Mouse (Mus musculus) lung, postnatal 25 days (tissue): ENCODE measurements around the gene Cdc14b.
A peak's percentile ranks its signal among the peaks of the same experiment; 100 is the strongest.

ENCODE experiments used
- DNase-seq: peaks from one replicate; pipeline ENCODE4 v3.0.0; 2022; ENCODE audit warnings: low spot score

Cdc14b gene

GRCm38 (mm10) chr13:64178746-64179652 lies 96.1 kb downstream of the Cdc14b start:
- DNase-seq: no peak

- no peak for DNase-seq
Measured at GRCm38 (mm10) chr13:64178000-64178399, 97.1 kb downstream of the Cdc14b start.

GRCm38 (mm10) chr13:64169746-64170145 lies 105.3 kb downstream of the Cdc14b start:
- DNase-seq: no peak

- no peak for DNase-seq
Measured at GRCm38 (mm10) chr13:64163147-64163715, 111.9 kb downstream of the Cdc14b start.

GRCm38 (mm10) chr13:64162626-64163025 lies 112.5 kb downstream of the Cdc14b start:
- DNase-seq: no peak

GRCm38 (mm10) chr13:64161916-64162611 lies 113.0 kb downstream of the Cdc14b start:
- no peak for DNase-seq

- DNase-seq: peak; percentile 99
Measured at GRCm38 (mm10) chr13:64161548-64161915, 113.6 kb downstream of the Cdc14b start, which contains the start of gene Habp4. Habp4 (plus strand) TSS chr13:64161824.

- DNase-seq: no peak
Measured at GRCm38 (mm10) chr13:64156966-64157365, 118.1 kb downstream of the Cdc14b start.

- peak; percentile 78 for DNase-seq
Measured at GRCm38 (mm10) chr13:64155171-64155571, 119.9 kb downstream of the Cdc14b start.

GRCm38 (mm10) chr13:64154651-64155050 lies 120.4 kb downstream of the Cdc14b start:
- DNase-seq: no peak

- peak; percentile 64 for DNase-seq
Measured at GRCm38 (mm10) chr13:64153751-64154267, 121.3 kb downstream of the Cdc14b start.

- DNase-seq: peak; percentile 99
Measured at GRCm38 (mm10) chr13:64153083-64153682, 121.9 kb downstream of the Cdc14b start, which contains the start of gene Zfp367. Zfp367 (minus strand) TSS chr13:64153202.

GRCm38 (mm10) chr13:64152671-64153082 lies 122.4 kb downstream of the Cdc14b start:
- DNase-seq: no peak

GRCm38 (mm10) chr13:64152241-64152669 lies 122.8 kb downstream of the Cdc14b start:
- DNase-seq: peak; percentile 86

- no peak for DNase-seq
Measured at GRCm38 (mm10) chr13:64150121-64150520, 125.0 kb downstream of the Cdc14b start.
